Mouse (Mus musculus): ENCODE measurements around the gene Atpaf2.

DNA sequence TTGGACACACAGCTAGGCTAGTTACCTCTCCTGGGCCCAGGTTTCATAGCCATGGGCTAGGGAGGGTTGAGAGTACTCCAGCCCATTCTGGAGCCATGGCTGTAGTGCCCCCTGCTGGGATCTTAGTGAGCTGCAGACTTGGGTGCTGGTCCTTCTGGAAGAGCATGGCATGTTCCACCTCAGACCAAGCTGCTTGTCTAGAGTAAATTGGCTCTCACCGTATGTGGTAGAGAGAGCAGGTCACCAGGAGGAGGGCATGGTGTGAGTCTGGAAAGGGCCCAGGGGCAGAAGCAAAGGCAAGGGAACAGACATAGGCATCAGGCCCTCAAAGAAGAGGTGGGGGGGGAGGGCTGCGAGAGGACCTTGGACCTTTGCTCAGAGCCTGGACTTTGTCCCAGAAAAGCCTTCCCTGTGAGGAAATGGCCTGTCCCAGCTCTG lies 47.7 kb upstream of the Atpaf2 start:
- TF ChIP-seq CTCF (IDR thresholded peaks at IDR 0.05; ENCODE audit: low read depth) (peak; percentile 33), EP300 (IDR thresholded peaks at IDR 0.05; ENCODE audit: low read depth) (no peak)

All from heart, postnatal 0 days (tissue).